Mouse (Mus musculus): ENCODE results near the gene Ces1a.

Gene Ces1a

GRCm38 (mm10) chr8:93048092-93048491 is at the start of gene Ces1a:
Gene Ces1a, minus strand, starts transcription at chr8:93048192.
- DNase-seq (ENCODE audit: low spot score in 2 of 2): no peak

GRCm38 (mm10) chr8:93095376-93095775 is 47.4 kb upstream of the Ces1a start:
- peak in 1 of 2 experiments; percentile 68 for DNase-seq (ENCODE audit: low spot score in 2 of 2)

GRCm38 (mm10) chr8:93091324-93091723 is 43.3 kb upstream of the Ces1a start:
- DNase-seq (ENCODE audit: low spot score in 2 of 2): no peak

- DNase-seq (ENCODE audit: low spot score in 2 of 2): no peak
Observed at GRCm38 (mm10) chr8:93088686-93089122, 40.7 kb upstream of the Ces1a start.

- DNase-seq (ENCODE audit: low spot score in 2 of 2): no peak
Observed at GRCm38 (mm10) chr8:93088193-93088592, 40.2 kb upstream of the Ces1a start.

GRCm38 (mm10) chr8:93079887-93080286 is 31.9 kb upstream of the Ces1a start, which contains the start of gene Ces1b:
Gene Ces1b, minus strand, starts transcription at chr8:93080017.
- DNase-seq (ENCODE audit: low spot score in 2 of 2): no peak

GRCm38 (mm10) chr8:93075251-93075650 is 27.3 kb upstream of the Ces1a start:
- DNase-seq (ENCODE audit: low spot score in 2 of 2): no peak

- DNase-seq (ENCODE audit: low spot score in 2 of 2): no peak
Observed at GRCm38 (mm10) chr8:93063416-93064117, 15.6 kb upstream of the Ces1a start.

GRCm38 (mm10) chr8:93059185-93059584 is 11.2 kb upstream of the Ces1a start:
- peak in 1 of 2 experiments; percentile 59 for DNase-seq (ENCODE audit: low spot score in 2 of 2)

GRCm38 (mm10) chr8:93055238-93055637 is 7.2 kb upstream of the Ces1a start:
- DNase-seq (ENCODE audit: low spot score in 2 of 2): no peak

- DNase-seq (ENCODE audit: low spot score in 2 of 2): peak in 1 of 2 experiments; percentile 37
Observed at GRCm38 (mm10) chr8:93048510-93049416, 771 bp upstream of the Ces1a start.

GRCm38 (mm10) chr8:93043083-93043482 is 4.9 kb downstream of the Ces1a start:
- DNase-seq (ENCODE audit: low spot score in 2 of 2): no peak

GRCm38 (mm10) chr8:93040776-93041567 is 7.0 kb downstream of the Ces1a start:
- DNase-seq (ENCODE audit: low spot score in 2 of 2): no peak

- peak; percentile 11 to 37 for DNase-seq (ENCODE audit: low spot score in 2 of 2)
Observed at GRCm38 (mm10) chr8:93040256-93040655, 7.7 kb downstream of the Ces1a start.

GRCm38 (mm10) chr8:93038831-93039230 is 9.2 kb downstream of the Ces1a start:
- no peak for DNase-seq (ENCODE audit: low spot score in 2 of 2)

GRCm38 (mm10) chr8:93030664-93031063 is 17.3 kb downstream of the Ces1a start:
- DNase-seq (ENCODE audit: low spot score in 2 of 2): no peak

- no peak for DNase-seq (ENCODE audit: low spot score in 2 of 2)
Observed at GRCm38 (mm10) chr8:93021738-93022137, 26.3 kb downstream of the Ces1a start.

- no peak for DNase-seq (ENCODE audit: low spot score in 2 of 2)
Observed at GRCm38 (mm10) chr8:93014300-93014699, 33.7 kb downstream of the Ces1a start.

GRCm38 (mm10) chr8:93012226-93012625 is 35.8 kb downstream of the Ces1a start:
- no peak for DNase-seq (ENCODE audit: low spot score in 2 of 2)

GRCm38 (mm10) chr8:93011439-93011838 is 36.6 kb downstream of the Ces1a start:
- DNase-seq (ENCODE audit: low spot score in 2 of 2): peak in 1 of 2 experiments; percentile 87

GRCm38 (mm10) chr8:93010286-93010685 is 37.7 kb downstream of the Ces1a start:
- DNase-seq (ENCODE audit: low spot score in 2 of 2): peak in 1 of 2 experiments; percentile 51

- peak in 1 of 2 experiments; percentile 68 for DNase-seq (ENCODE audit: low spot score in 2 of 2)
Observed at GRCm38 (mm10) chr8:92998600-92998999, 49.4 kb downstream of the Ces1a start.
